Mouse (Mus musculus) testis, adult 2 months (tissue): ENCODE measurements around the gene Fryl. TPM values are rescaled to one million over a fixed set of nuclear protein-coding genes. Genes with fewer than 3 reads are reported as not detected.
"Not testable (repeated sequence)": the region's sequence is repeated elsewhere in the genome, so short reads cannot be mapped to it uniquely, and the experiment has no call there.

Experiments used
- H3K27ac ChIP-seq: fragments of 200-500 bp; 2 replicates; pipeline ENCODE4 v1.5.1; 2012; ENCODE audit warnings: low read depth, low read length; ENCODE audit not compliant: control insufficient read depth, insufficient read depth
- H3K27me3 ChIP-seq: fragments of 200-500 bp; 2 replicates; pipeline ENCODE4 v1.6.1; 2012; ENCODE audit warnings: mild to moderate bottlenecking, low read length, moderate library complexity; ENCODE audit not compliant: control insufficient read depth, insufficient read depth
- H3K36me3 ChIP-seq: fragments of 200-500 bp; 2 replicates; pipeline ENCODE4 v1.6.1; 2012; ENCODE audit warnings: mild to moderate bottlenecking, low read length; ENCODE audit not compliant: control insufficient read depth, insufficient read depth
- H3K4me1 ChIP-seq: fragments of 200-500 bp; 2 replicates; pipeline ENCODE4 v1.6.1; 2012; ENCODE audit warnings: low read length; ENCODE audit not compliant: control insufficient read depth, insufficient read depth
- H3K4me3 ChIP-seq: fragments of 200-500 bp; 2 replicates; pipeline ENCODE4 v1.5.1; 2012; ENCODE audit warnings: low read depth, mild to moderate bottlenecking, low read length, moderate library complexity, mixed read lengths; ENCODE audit not compliant: control insufficient read depth
- CTCF ChIP-seq: fragments of 200-500 bp; IDR thresholded peaks from 2 replicates; pipeline ENCODE4 v1.5.1; 2012; ENCODE audit warnings: low read depth, mild to moderate bottlenecking, inconsistent platforms, low read length, moderate library complexity; ENCODE audit not compliant: control insufficient read depth, insufficient read depth, insufficient replicate concordance
- POLR2A ChIP-seq: fragments of 200-500 bp; IDR thresholded peaks from 2 replicates; pipeline ENCODE4 v1.6.1; 2012; ENCODE audit warnings: low read depth, mild to moderate bottlenecking, inconsistent platforms, low read length, moderate library complexity; ENCODE audit not compliant: control insufficient read depth
- polyA plus RNA-seq: library from polyadenylated mRNA; depleted of rRNA; stranded (reverse); fragments of >200 nt; gene quantifications from 2 replicates; pipeline ENCODE4 v1.2.3, GENCODE M21; 2012

Gene Fryl
- polyA plus RNA-seq, 1 experiment: 21.6 TPM

- not testable (repeated sequence) for H3K4me3 ChIP-seq, H3K27me3 ChIP-seq, H3K4me1 ChIP-seq, H3K27ac ChIP-seq, H3K36me3 ChIP-seq
- TF ChIP-seq CTCF: peak; percentile 24; the same call in 1 of the 2 replicates
These were observed 248.2 kb downstream of the Fryl start for GRCm38 (mm10) chr5:73008230-73008629.

- H3K36me3 ChIP-seq: no peaks in the 10 kb centered on the region
- H3K27ac ChIP-seq: no peak overlapping the region
- no peaks in the 10 kb centered on the region for H3K27me3 ChIP-seq
- TF ChIP-seq CTCF: no peak
- no peak for TF ChIP-seq POLR2A
- H3K4me3 ChIP-seq: no peak overlapping the region
- H3K4me1 ChIP-seq: peaks cover 4% of the 10 kb centered on the region; the same call in 1 of the 2 replicates
These were observed 248.8 kb downstream of the Fryl start for GRCm38 (mm10) chr5:73007582-73007959.

- Histone ChIP-seq H3K4me1 (peaks cover 4% of the 10 kb centered on the region; the same call in 1 of the 2 replicates), H3K36me3 (no peaks in the 10 kb centered on the region), H3K27me3 (no peaks in the 10 kb centered on the region), H3K27ac (no peak within 1 kb of the TSS), H3K4me3 (peak within 1 kb of the TSS; percentile 24)
- TF ChIP-seq CTCF: no peak
- TF ChIP-seq POLR2A: no peak
These were observed 249.4 kb downstream of the Fryl start, which contains the start of gene Slc10a4 for GRCm38 (mm10) chr5:73006784-73007581. TSS of gene Slc10a4 (plus strand) at chr5:73006883.

GRCm38 (mm10) chr5:73004046-73004445 is 252.4 kb downstream of the Fryl start:
- Histone ChIP-seq H3K36me3 (no peaks in the 10 kb centered on the region), H3K4me1 (peaks cover 4% of the 10 kb centered on the region; the same call in 1 of the 2 replicates), H3K4me3 (no peak overlapping the region), H3K27me3 (no peaks in the 10 kb centered on the region), H3K27ac (no peak overlapping the region)
- no peak for TF ChIP-seq CTCF

- H3K36me3 ChIP-seq, H3K4me1 ChIP-seq, H3K27ac ChIP-seq, H3K27me3 ChIP-seq, H3K4me3 ChIP-seq: not testable (repeated sequence)
These were observed 257.9 kb downstream of the Fryl start for GRCm38 (mm10) chr5:72998546-72998945.

- Histone ChIP-seq H3K27ac (no peak overlapping the region), H3K27me3 (no peaks in the 10 kb centered on the region), H3K36me3 (no peaks in the 10 kb centered on the region), H3K4me1 (no peaks in the 10 kb centered on the region; the same call in 1 of the 2 replicates), H3K4me3 (no peak overlapping the region)
- TF ChIP-seq CTCF (no peak), POLR2A (no peak)
These were observed 261.0 kb downstream of the Fryl start for GRCm38 (mm10) chr5:72995379-72995778.

- Histone ChIP-seq H3K27ac (no peak overlapping the region), H3K36me3 (no peaks in the 10 kb centered on the region), H3K4me1 (no peaks in the 10 kb centered on the region; the same call in 1 of the 2 replicates), H3K27me3 (no peaks in the 10 kb centered on the region), H3K4me3 (no peak overlapping the region)
- TF ChIP-seq POLR2A: no peak
- no peak for TF ChIP-seq CTCF
These were observed 261.5 kb downstream of the Fryl start for GRCm38 (mm10) chr5:72994928-72995327.

GRCm38 (mm10) chr5:72994424-72994823 is 262.0 kb downstream of the Fryl start:
- H3K27me3 ChIP-seq: no peaks in the 10 kb centered on the region
- H3K4me1 ChIP-seq: no peaks in the 10 kb centered on the region; the same call in 1 of the 2 replicates
- no peaks in the 10 kb centered on the region for H3K36me3 ChIP-seq
- H3K4me3 ChIP-seq: no peak overlapping the region
- TF ChIP-seq POLR2A: no peak
- no peak for TF ChIP-seq CTCF
- H3K27ac ChIP-seq: no peak overlapping the region
